ENCODE assay signal across 24 mouse cellular contexts in genomic region chr11:113378867-113379266, GRCm38 (mm10).
A peak's percentile ranks its signal among the peaks of the same experiment; 100 is the strongest.
DNase-seq lines count a peak whose midpoint lies in the region; ATAC-seq and TF ChIP-seq lines count a peak whose summit lies in the region.
"Had no signal": no experiment of that assay in that cellular context is flagged by ENCODE, and none has a peak within 500 bp of the region (broad histone marks: within the 10 kb centered on the region; RNA-seq: fewer than 3 reads in every experiment).

No protein-coding gene starts in this region.

- H3K27ac ChIP-seq in forebrain, embryonic 10.5 days = peak overlapping the region; percentile 51; the same call in 1 of the 2 replicates
- H3K27ac ChIP-seq in forebrain, embryonic 12.5 days = no peak overlapping the region
- H3K27ac ChIP-seq in thymus, adult 2 months (ENCODE audit: control insufficient read depth, insufficient read depth, low read length) = no peak overlapping the region
- no peak overlapping the region for H3K27ac ChIP-seq in intestine, embryonic 15.5 days
- H3K27ac ChIP-seq: hindbrain, embryonic 12.5 days; hindbrain, postnatal 0 days; kidney, embryonic 15.5 days; layer of hippocampus, adult 2 months; left cerebral cortex, adult 2 months; liver, embryonic 12.5 days; midbrain, embryonic 13.5 days had no signal

- no peak for TF ChIP-seq POLR2A in thymus, adult 2 months (IDR thresholded peaks at IDR 0.05; ENCODE audit: control insufficient read depth, extremely low read depth, insufficient read depth, low read length, poor library complexity)

- H3K4me2 ChIP-seq in forebrain, embryonic 12.5 days = no peak overlapping the region
- H3K4me2 ChIP-seq in intestine, embryonic 15.5 days (replicated peaks) = no peak overlapping the region
- H3K4me2 ChIP-seq: hindbrain, embryonic 12.5 days; kidney, embryonic 15.5 days; liver, embryonic 12.5 days; midbrain, embryonic 13.5 days had no signal

- DNase-seq in forebrain, embryonic 10.5 days (ENCODE audit: extremely low spot score, low spot score) = no peak
- peak; percentile 29 for DNase-seq in thymus, postnatal 0 days (ENCODE audit: low spot score)
- no peak for DNase-seq in thymus, adult 2 months
- peak; percentile 34 for DNase-seq in thymus, postnatal 4 days
- DNase-seq: adrenal gland, postnatal 36 days; cerebellum, adult 18-20 months; cerebellum, postnatal 10 days; forebrain, postnatal 0 days; gastrocnemius, postnatal 14 days; heart, postnatal 14 days; kidney, adult 18-20 months; kidney, postnatal 25 days; liver, postnatal 0 days; lung, postnatal 36 days had no signal

- no peaks in the 10 kb centered on the region for H3K9me3 ChIP-seq in forebrain, embryonic 10.5 days
- no peaks in the 10 kb centered on the region for H3K9me3 ChIP-seq in forebrain, embryonic 12.5 days
- no peaks in the 10 kb centered on the region for H3K9me3 ChIP-seq in intestine, embryonic 15.5 days
- H3K9me3 ChIP-seq: hindbrain, embryonic 12.5 days; kidney, embryonic 15.5 days; liver, embryonic 12.5 days; midbrain, embryonic 13.5 days had no signal

- no peak for ATAC-seq in forebrain, embryonic 12.5 days (ENCODE audit: low FRiP score)
- peak; percentile 78 for ATAC-seq in intestine, embryonic 15.5 days
- no peak for ATAC-seq in megakaryocyte-erythroid progenitor cell, adult 5-6 weeks (replicated peaks; ENCODE audit: low FRiP score, low TSS enrichment, poor library complexity, severe bottlenecking)
- ATAC-seq: forebrain, postnatal 0 days; hindbrain, postnatal 0 days; liver, embryonic 12.5 days; liver, postnatal 0 days; midbrain, embryonic 13.5 days had no signal

- H3K9ac ChIP-seq in forebrain, embryonic 12.5 days = no peak overlapping the region
- no peak overlapping the region for H3K9ac ChIP-seq in intestine, embryonic 15.5 days
- H3K9ac ChIP-seq: forebrain, postnatal 0 days; hindbrain, embryonic 12.5 days; kidney, embryonic 15.5 days; liver, embryonic 12.5 days; liver, postnatal 0 days; midbrain, embryonic 13.5 days had no signal

- no peak for TF ChIP-seq CTCF in thymus, adult 2 months (IDR thresholded peaks at IDR 0.05; ENCODE audit: borderline replicate concordance, control insufficient read depth, extremely low read depth, insufficient read depth, low read length, poor library complexity)

- no peaks in the 10 kb centered on the region for H3K36me3 ChIP-seq in forebrain, embryonic 10.5 days (replicated peaks)
- H3K36me3 ChIP-seq in forebrain, embryonic 12.5 days (replicated peaks) = no peaks in the 10 kb centered on the region
- H3K36me3 ChIP-seq in thymus, adult 2 months (ENCODE audit: control insufficient read depth, insufficient read depth, low read length) = no peaks in the 10 kb centered on the region
- no peaks in the 10 kb centered on the region for H3K36me3 ChIP-seq in intestine, embryonic 15.5 days
- H3K36me3 ChIP-seq: hindbrain, embryonic 12.5 days; kidney, embryonic 15.5 days; midbrain, embryonic 13.5 days had no signal

- 91% methylated on average over 9 of the region's 9 CpGs for WGBS in forebrain, embryonic 10.5 days
- WGBS in forebrain, embryonic 12.5 days = 83% methylated on average over 9 of the region's 9 CpGs
- 62% methylated on average over 9 of the region's 9 CpGs for WGBS in thymus, adult 2 months
- 57% methylated on average over 9 of the region's 9 CpGs for WGBS in intestine, embryonic 15.5 days

- no peak overlapping the region for H3K4me3 ChIP-seq in forebrain, embryonic 10.5 days
- H3K4me3 ChIP-seq in forebrain, embryonic 12.5 days (replicated peaks) = no peak overlapping the region
- no peak overlapping the region for H3K4me3 ChIP-seq in thymus, adult 2 months (ENCODE audit: control insufficient read depth, insufficient read depth, low read length)
- no peak overlapping the region for H3K4me3 ChIP-seq in intestine, embryonic 15.5 days (replicated peaks)
- H3K4me3 ChIP-seq: hindbrain, embryonic 12.5 days; kidney, embryonic 15.5 days; layer of hippocampus, adult 2 months; left cerebral cortex, adult 2 months; liver, embryonic 12.5 days; midbrain, embryonic 13.5 days had no signal

- H3K27me3 ChIP-seq in forebrain, embryonic 10.5 days (ENCODE audit: poor library complexity, severe bottlenecking) = no peaks in the 10 kb centered on the region
- H3K27me3 ChIP-seq in forebrain, embryonic 12.5 days = no peaks in the 10 kb centered on the region
- no peaks in the 10 kb centered on the region for H3K27me3 ChIP-seq in thymus, adult 2 months (ENCODE audit: control insufficient read depth, insufficient read depth, low read length)
- H3K27me3 ChIP-seq in intestine, embryonic 15.5 days (replicated peaks) = no peaks in the 10 kb centered on the region
- H3K27me3 ChIP-seq: hindbrain, embryonic 12.5 days; kidney, embryonic 15.5 days; liver, embryonic 12.5 days; midbrain, embryonic 13.5 days had no signal

- H3K4me1 ChIP-seq in forebrain, embryonic 10.5 days = peaks cover 48% of the 10 kb centered on the region
- peaks cover 24% of the 10 kb centered on the region for H3K4me1 ChIP-seq in forebrain, embryonic 12.5 days
- H3K4me1 ChIP-seq in thymus, adult 2 months (replicated peaks; ENCODE audit: control insufficient read depth, insufficient read depth, low read length) = peaks cover 34% of the 10 kb centered on the region
- H3K4me1 ChIP-seq in intestine, embryonic 15.5 days (replicated peaks) = no peaks in the 10 kb centered on the region
- H3K4me1 ChIP-seq: liver, embryonic 12.5 days had no signal

Comparison
In these comparisons a context has a peak if more than half of its experiments do, and no peak if none do; other contexts are left out.
1. DNase-seq: peak in thymus, postnatal 0 days (single experiment) and thymus, postnatal 4 days (single experiment); none in forebrain, embryonic 10.5 days (single experiment) and thymus, adult 2 months (single experiment).